Mouse (Mus musculus) fibroblast of lung, adult 2 months (primary cell): Measurements from ENCODE around the gene Crisp1.

Source experiments
- DNase-seq: peaks from one replicate; pipeline ENCODE4 v3.0.0-alpha.2; 2011; ENCODE audit warnings: low read depth

Crisp1 gene

DNA sequence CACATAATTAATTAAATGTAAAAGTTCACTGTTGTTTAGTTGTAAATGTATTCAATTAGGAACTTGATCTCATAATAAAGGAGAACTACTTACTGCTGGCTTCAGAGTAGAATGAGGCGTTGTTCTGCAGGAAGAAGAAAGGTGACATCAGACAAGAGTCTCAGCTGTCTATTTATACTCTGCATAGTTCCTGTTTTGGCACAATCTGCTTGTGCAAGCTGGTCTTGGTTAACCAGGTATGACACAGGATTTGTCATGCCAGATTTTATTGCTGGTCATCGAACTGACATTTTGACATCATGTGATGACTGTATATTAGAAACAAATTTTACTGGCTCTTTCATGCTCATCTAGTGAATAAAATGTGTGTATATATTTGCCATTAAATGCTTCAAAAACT lies at the start of gene Crisp1:
Gene Crisp1, minus strand, starts transcription at position 146 of the 400 bp plus-strand sequence.
- DNase-seq = no peak

DNA sequence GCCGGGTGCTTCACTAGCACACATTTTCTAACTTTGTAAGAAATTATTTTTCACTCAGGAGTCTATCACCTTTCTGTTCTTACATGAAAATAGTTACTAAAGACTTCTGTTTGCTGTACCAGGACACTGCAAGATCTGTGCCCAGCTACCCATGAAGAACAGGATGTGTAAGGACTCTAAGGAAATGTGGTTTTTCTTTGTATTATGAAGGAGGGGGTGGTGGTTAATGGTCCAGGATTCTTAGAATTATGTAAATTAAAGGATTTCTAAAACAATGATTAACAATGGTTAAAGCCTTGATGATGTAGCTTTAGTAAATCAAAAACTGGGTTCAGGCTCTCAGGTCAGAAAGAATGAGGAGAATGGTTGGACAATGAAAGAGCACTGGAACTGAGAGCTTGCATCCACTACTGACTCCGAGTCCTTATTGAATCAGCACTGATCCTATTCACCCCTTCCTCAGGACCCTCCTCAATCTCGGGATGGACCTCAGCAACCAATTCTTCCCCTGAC lies 23.5 kb upstream of the Crisp1 start:
- no peak for DNase-seq

DNA sequence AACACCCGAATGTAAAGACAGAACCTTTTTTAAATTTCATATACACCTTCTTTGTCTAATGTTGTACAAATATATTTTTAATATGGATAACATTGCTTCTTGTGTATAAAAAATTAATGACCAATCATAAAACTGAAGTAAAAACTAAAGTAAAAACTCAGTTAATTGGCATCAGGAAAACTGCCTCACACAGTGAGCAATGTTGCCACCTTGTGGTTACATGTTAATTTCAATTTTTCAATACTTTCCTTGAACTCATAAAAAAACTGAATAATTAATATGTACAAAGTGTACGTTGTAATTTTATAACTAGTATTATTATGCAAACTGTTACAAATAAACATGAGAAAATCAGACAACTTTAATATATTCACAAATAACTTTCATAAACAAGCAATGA lies 33.6 kb downstream of the Crisp1 start:
- no peak for DNase-seq

DNA sequence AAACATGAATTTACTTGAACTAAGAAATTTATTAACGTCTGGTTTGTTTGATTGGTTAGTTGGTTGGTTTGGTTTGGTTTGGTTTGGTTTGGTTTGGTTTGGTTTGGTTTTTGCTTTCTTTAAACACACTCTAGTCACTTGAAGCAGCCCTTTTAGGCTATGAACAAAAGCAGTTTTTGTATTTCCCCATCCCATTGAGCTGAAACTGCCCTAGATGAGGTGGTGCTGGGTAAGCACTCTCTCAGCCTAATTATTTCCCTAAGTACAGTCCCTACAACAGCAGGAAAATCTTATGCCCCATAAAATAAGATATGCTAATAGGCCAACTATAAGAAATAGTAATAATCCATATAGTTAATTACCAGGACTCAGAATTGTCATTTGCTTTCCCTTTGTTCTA lies 43.5 kb downstream of the Crisp1 start:
- no peak for DNase-seq

DNA sequence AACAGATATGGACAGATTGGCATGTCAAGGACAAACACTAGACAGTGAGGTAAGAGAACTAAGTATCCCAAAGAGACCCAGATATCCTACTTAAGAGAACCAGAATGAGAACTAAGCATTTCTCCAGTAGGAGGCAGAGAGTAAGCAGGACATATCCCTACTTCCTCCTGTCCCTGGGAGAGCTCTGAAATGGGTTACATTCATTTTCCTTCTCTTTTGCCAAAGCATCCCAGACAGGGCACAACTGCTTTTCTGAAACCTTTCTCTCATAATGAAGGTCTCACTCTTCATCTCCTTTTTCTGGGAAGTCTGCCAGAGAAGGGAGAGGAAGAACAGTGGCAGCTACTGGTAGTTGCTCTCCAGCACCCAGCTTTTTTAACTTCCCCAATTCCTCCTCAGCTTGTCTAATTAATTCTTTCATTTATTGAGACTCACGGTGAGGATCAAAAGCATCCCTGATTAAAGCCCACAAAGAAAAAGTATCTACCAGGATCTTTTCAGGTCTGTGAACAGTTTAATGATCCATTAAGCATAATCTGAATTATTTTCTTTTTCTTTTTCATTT lies 44.0 kb downstream of the Crisp1 start:
- no peak for DNase-seq

DNA sequence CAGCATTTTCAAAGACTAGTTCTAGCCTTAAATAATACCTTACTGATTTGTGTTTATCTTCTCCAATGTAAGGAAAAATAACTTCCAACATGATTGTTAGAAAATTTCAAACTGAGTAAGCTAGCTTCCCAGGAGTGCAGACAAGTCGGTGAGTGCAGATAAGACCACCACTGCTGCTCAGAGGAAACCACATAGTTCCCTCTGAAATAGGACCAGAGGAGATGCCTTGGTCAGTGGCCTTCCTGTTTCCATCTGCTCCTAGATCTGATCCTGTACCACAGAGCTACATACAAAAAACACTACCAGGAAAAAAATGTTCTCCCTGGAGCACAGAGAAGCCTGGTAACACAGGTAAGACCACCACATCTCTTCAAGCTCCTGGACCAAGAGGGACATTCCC lies 66.5 kb downstream of the Crisp1 start:
- no peak for DNase-seq
